Mouse (Mus musculus): Measurements from ENCODE around the gene Pex26. TPM values are rescaled to one million over a fixed set of nuclear protein-coding genes. Genes with fewer than 3 reads are reported as not detected.

Pex26 gene
- 10 to 100 TPM; 13.7 to 15.7 TPM for total RNA-seq (2021)
- long read RNA-seq, full-length matches to known transcripts = 1 of 10 reads
- long read RNA-seq, partial matches to known transcripts = 0 of 10 reads
- long read RNA-seq, other reads (novel, unspliced or antisense) = 9 of 10 reads

GRCm38 (mm10) chr6:121183414-121184173 lies at the start of gene Pex26:
TSS of gene Pex26 (plus strand) at chr6:121183667.
- peak; percentile 91 to 93 for DNase-seq (ENCODE audit: low spot score in 2 of 2)

GRCm38 (mm10) chr6:121134249-121134648 lies 49.2 kb upstream of the Pex26 start:
- DNase-seq (ENCODE audit: low spot score in 2 of 2) = no peak

GRCm38 (mm10) chr6:121134884-121135283 lies 48.6 kb upstream of the Pex26 start:
- no peak for DNase-seq (ENCODE audit: low spot score in 2 of 2)

- no peak for DNase-seq (ENCODE audit: low spot score in 2 of 2)
Measured at GRCm38 (mm10) chr6:121137222-121137621, 46.2 kb upstream of the Pex26 start.

- no peak for DNase-seq (ENCODE audit: low spot score in 2 of 2)
Measured at GRCm38 (mm10) chr6:121138338-121139040, 45.0 kb upstream of the Pex26 start.

- no peak for DNase-seq (ENCODE audit: low spot score in 2 of 2)
Measured at GRCm38 (mm10) chr6:121139271-121139670, 44.2 kb upstream of the Pex26 start.

DNA sequence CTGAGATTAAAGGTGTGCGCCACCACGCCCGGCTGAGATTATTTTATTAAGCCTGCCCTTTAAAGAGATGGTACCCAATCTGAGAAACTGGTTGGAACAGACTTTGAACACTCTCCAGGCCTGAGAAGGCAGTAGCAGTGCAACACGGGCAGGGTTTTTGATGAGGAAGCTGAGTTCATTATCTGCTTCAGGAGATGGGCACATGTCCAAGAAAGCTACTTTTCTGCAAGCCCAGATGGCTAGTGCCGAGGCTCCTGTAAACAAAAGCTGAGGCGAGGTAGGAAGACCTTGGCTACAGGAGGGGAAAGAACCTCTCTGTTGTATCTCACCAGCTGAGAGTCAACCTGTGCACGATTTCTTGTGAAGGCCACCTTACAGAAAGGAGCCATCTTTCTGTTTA lies 41.2 kb upstream of the Pex26 start:
- DNase-seq (ENCODE audit: low spot score in 2 of 2) = no peak

DNA sequence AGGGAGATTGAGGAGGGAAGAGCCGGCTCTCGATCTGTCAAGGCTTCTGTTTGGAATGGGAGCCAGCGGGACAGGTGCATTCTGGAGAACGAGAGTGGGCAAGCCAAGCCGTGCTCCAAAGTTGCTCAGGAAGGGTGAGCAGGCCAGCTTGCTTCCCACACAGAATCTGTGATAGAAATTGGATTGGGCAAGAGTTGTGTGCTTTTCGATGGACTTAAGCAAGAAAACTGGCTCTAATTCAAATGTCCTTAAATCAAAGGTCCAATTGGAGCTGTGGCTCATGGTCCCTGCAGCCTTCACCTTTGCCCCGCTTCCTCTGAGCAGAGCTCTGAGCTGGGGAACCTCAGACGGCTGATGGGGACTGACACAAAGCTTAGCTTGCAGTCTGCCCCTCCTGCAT lies 40.0 kb upstream of the Pex26 start:
- DNase-seq (ENCODE audit: low spot score in 2 of 2) = no peak

DNA sequence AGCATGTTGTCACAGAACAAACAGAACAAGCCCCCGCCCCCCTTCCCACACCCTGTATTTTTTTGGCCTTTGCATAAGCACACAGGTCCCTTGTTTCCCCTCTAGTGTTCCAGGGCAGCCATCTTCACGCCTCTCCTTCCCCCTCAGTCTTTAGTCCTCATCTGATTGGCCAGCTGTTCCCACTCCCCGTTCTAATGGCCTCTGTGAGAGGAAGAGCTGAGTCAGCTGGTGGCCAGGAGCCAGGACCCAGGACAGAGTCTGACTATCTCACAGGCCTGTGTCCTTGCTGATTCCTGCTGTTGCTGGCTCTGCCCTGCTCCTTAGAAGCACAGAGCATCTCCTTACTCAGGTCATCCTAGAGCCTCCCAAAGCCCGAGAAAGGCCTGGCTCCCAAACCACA lies 39.4 kb upstream of the Pex26 start:
- DNase-seq (ENCODE audit: low spot score in 2 of 2) = peak; percentile 42 to 49

DNA sequence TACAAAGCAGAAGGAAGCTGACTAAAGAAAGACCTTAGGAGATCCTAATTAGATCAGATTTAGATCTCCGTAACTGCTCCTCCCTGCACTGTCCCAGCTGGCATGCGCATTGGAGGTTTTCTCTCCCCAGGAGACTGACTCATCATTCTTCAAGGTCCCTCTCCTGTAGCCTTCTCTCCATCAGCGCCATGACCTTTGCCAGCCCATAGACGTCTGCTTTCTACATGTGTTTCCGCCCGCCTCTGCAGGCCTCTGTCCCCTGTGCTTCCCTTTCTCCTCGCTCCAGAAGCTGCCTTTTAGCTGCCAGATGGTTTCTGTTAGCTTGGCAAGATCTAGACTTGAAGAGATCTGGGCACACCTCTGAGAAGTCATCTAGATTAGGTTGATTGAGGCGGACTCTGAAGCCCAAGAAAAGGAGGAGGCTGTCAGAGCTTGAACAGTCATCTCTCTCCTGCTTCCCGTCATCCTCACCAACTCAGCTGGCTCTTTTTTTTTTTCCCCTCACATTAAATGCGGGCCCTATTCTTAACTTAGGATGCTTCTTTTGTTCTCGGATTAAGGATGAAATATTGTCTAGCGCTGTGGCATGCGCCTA lies 38.4 kb upstream of the Pex26 start:
- no peak for DNase-seq (ENCODE audit: low spot score in 2 of 2)

GRCm38 (mm10) chr6:121145906-121146305 lies 37.6 kb upstream of the Pex26 start:
- DNase-seq (ENCODE audit: low spot score in 2 of 2) = no peak

- DNase-seq (ENCODE audit: low spot score in 2 of 2) = no peak
Measured at GRCm38 (mm10) chr6:121146798-121147197, 36.7 kb upstream of the Pex26 start.

- no peak for DNase-seq (ENCODE audit: low spot score in 2 of 2)
Measured at GRCm38 (mm10) chr6:121148360-121148759, 35.1 kb upstream of the Pex26 start.

- DNase-seq (ENCODE audit: low spot score in 2 of 2) = no peak
Measured at GRCm38 (mm10) chr6:121149420-121149819, 34.0 kb upstream of the Pex26 start.

DNA sequence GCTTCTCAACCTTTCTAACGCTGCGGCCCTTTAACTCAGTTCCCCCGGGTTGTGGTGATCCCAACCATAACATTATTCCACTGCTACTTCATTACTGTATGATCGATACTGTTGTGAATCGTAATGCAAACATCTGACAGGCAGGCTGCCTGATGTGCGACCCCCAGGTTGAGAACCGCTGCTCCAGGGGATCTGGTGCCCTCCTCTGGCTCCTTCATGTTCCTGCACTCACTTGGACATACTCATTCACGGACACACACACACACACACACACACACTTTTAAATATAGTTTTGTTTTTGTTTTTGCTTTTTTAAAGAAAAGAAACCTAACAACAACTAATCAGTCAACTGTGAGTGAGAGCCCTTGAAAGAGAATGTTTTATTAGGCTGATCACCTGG lies 33.3 kb upstream of the Pex26 start:
- DNase-seq (ENCODE audit: low spot score in 2 of 2) = no peak

- no peak for DNase-seq (ENCODE audit: low spot score in 2 of 2)
Measured at GRCm38 (mm10) chr6:121151732-121152131, 31.7 kb upstream of the Pex26 start.

DNA sequence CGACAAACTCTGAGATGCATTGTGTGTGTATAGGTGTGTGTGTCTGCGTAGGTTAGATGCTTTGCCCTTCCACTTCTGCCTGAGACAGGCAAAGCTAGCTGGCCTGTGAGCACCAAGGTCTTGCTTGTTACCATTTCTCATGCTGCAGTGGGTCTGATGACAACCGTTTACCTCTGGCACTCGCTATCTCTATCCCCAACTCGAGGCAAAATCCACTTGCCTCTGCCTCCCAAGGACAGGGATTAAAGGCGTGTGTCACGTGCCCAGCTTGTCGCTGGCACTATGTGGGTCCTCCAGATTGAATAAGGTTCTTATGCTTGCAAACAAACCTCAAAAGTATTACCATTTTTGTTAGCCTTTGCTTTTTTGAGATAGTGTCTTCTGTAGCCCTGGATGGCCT lies 30.3 kb upstream of the Pex26 start:
- no peak for DNase-seq (ENCODE audit: low spot score in 2 of 2)

GRCm38 (mm10) chr6:121154451-121155300 lies 28.8 kb upstream of the Pex26 start:
- no peak for DNase-seq (ENCODE audit: low spot score in 2 of 2)

DNA sequence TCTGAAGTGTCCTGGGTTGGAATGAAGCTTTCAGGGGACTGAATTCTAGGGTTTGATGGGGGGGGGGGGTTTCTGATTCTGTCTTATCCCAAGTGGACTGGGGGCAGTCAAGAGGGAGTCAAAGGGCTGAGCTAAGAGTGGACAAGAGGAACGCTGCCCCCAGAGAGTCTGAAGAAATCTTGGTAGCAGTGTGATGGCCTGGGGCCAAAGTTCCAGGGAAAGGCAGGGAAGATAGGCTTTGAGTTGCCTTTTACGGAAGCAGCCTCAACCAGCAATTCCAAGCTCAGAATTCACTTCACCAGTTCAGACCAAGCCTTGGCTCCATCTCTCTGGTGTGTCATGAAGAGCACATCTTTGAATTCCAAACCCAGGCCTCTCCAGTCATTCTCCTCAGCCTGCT lies 27.4 kb upstream of the Pex26 start:
- DNase-seq (ENCODE audit: low spot score in 2 of 2) = no peak

DNA sequence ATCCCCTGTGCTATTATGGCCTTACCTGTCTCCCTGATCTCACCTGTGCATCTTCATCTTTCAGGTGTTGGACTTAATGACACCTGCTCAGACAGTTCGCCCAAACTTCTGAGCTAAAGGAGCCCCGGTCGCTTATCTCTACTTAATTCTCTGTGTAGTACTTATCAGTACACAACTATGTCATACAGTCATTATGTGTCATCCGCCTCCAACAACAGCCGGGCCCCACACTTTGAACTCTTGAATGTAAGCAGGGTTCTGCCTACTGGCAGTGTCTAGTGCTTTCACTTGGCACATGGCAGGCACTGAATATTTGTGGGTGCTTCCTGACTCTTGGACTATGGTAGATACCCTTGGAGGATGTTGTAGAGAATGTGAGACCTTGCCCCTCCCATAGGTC lies 23.9 kb upstream of the Pex26 start:
- no peak for DNase-seq (ENCODE audit: low spot score in 2 of 2)

DNA sequence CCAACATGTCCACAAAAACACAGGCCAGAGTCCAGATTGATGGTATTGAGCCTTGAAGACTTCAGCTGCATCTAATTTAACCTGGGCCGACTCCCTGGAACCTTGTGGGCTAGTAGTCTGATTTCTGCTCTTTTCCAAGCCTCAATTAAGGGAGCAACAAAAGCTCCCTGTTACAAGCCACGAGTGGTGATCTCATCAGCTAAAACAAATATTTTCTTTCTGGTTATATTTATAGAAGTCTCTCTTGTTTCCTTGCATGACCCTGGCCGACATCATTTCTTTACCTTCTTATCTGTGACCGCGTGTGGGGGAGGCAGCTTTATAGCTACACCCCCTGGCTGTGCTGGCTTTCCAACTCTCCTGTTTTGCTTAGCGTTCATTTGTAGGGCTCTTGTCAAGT lies 23.3 kb upstream of the Pex26 start:
- DNase-seq (ENCODE audit: low spot score in 2 of 2) = no peak
